Mouse (Mus musculus): ENCODE results near the gene Fcnb. TPM values are rescaled to one million over a fixed set of nuclear protein-coding genes. Genes with fewer than 3 reads are reported as not detected.

The Fcnb gene
- polyA plus RNA-seq, 1 experiment from 2014 or later = not detected

- ChIA-PET POLR2A (no interaction called here), CTCF (no interaction called here)
- ATAC-seq (no peak), DNase-seq (ENCODE audit: low read depth, low spot score) (no peak)
- no peaks in the 10 kb centered on the region for H3K27me3 ChIP-seq
- in situ Hi-C loops (cut with MboI; ENCODE audit: low pct_unique_long_range_greater_than_20kb) = no loop called here
- no peak for TF ChIP-seq CTCF (IDR thresholded peaks at IDR 0.05)
Observed at GRCm38 (mm10) chr2:28044920-28045598, 39.6 kb downstream of the Fcnb start.

DNA sequence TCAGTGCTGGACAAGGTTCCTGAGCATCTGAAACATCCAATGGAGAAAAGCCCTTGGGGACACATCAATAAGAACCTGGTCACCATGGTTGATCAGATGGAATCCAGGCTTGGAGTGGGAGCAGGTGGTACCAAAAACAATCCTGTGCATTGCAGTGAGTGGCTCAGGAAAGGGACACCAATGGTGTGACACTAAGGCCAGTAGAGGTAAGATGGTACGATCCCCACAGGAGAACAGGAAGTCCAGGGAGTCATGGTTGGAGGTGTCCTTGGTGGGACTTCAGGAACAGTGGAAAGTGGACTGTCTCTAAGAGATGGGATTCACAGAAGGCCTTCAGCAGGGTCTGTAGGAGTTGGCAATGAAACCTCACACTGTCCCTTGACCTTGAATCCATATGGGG, 44.2 kb downstream of the Fcnb start:
- in situ Hi-C loops (cut with MboI; ENCODE audit: low pct_unique_long_range_greater_than_20kb) = no loop called here
- ChIA-PET POLR2A (no interaction called here), CTCF (no interaction called here)
- no peak for TF ChIP-seq CTCF (IDR thresholded peaks at IDR 0.05)
- DNase-seq (ENCODE audit: low read depth, low spot score) (no peak), ATAC-seq (no peak)
- H3K27me3 ChIP-seq = no peaks in the 10 kb centered on the region

DNA sequence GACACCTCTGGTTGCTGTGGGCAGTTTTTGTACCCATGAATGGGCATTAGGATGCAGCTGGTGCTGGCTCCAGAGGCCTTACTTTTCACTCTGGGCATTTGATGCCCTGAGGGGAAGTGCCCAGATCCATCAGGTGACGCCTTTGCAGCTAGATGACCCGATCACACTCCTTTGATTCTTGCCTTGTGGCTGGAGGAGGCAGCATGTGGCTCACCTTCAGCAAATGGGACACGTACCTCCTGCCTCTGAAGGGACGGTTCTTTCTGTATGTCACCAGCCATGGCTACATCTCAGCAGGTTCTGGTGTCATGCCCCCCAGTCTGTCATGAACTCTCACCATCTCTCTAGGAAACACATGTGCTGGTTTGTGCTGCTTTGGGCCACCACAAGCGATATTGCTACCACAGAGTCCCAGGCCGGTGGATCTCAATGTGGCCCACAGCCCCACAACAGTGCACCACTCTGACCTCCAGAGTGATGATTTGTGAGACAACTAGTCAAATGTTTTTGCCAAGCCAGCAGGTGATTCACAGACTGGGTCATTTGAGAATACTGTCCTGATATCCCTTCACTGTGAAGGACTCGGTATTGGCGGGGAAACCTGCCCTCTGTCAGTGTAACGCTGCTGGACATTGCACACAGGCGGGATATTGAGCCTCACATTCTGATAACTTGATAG, 44.9 kb downstream of the Fcnb start:
- no peaks in the 10 kb centered on the region for H3K27me3 ChIP-seq
- no peak for TF ChIP-seq CTCF (IDR thresholded peaks at IDR 0.05)
- POLR2A ChIA-PET = no interaction called here
- DNase-seq (ENCODE audit: low read depth, low spot score) (no peak), ATAC-seq (no peak)
- in situ Hi-C loops (cut with MboI; ENCODE audit: low pct_unique_long_range_greater_than_20kb) = no loop called here
- CTCF ChIA-PET = no interaction called here

- DNase-seq (ENCODE audit: low read depth, low spot score) = no peak
Observed at GRCm38 (mm10) chr2:28038391-28039096, 46.1 kb downstream of the Fcnb start.

GRCm38 (mm10) chr2:28037505-28038390, 46.9 kb downstream of the Fcnb start:
- DNase-seq (ENCODE audit: low read depth, low spot score) (no peak), ATAC-seq (no peak)
- ChIA-PET CTCF (no interaction called here), POLR2A (no interaction called here)
- no peak for TF ChIP-seq CTCF (IDR thresholded peaks at IDR 0.05)
- H3K27me3 ChIP-seq = no peaks in the 10 kb centered on the region
- in situ Hi-C loops (cut with MboI; ENCODE audit: low pct_unique_long_range_greater_than_20kb) = no loop called here

More at GRCm38 (mm10) chr2:28038391-28039096, 46.1 kb downstream of the Fcnb start:
- POLR2A ChIA-PET = no interaction called here
- no peaks in the 10 kb centered on the region for H3K27me3 ChIP-seq
- TF ChIP-seq CTCF (IDR thresholded peaks at IDR 0.05) = no peak
- in situ Hi-C loops (cut with MboI; ENCODE audit: low pct_unique_long_range_greater_than_20kb) = no loop called here
- CTCF ChIA-PET = no interaction called here
- no peak for ATAC-seq

- in situ Hi-C loops (cut with MboI; ENCODE audit: low pct_unique_long_range_greater_than_20kb) = no loop called here
Observed at GRCm38 (mm10) chr2:28036788-28037187, 47.9 kb downstream of the Fcnb start.

DNA sequence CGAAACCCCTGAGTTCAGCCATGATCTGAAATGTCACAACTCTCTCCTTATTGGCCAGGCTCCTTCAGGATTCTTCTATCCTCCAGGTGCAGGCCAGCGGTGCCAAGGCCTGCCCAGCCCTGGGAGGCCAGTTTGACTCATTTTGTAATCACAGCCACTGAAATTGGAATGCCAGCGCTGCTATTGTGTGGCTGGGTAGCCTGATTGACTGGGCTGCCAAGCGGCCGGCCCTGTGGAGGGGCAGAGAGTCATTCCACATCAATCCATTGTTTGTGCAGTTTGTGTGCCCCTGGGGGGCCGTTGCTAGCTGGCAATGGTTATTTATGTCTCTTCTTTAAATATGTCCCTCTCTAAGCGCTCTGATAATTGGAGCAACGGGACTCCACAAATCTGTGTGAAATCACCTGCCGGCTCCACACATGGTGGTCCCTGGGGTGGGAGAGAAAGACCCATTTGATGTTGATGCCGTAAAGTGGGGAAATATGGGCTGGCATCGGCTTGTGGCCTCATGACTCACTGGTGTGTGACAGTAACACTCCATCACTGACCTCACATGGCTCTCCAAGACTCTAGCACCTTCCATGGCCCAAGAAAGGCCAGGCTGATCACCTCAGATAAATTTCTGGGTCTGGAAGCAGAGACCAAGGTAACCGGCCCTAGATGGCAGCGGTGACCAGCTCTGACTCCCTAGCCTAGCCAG, 50.5 kb downstream of the Fcnb start:
- in situ Hi-C loops (cut with MboI; ENCODE audit: low pct_unique_long_range_greater_than_20kb) = no loop called here
- no peak for TF ChIP-seq CTCF (IDR thresholded peaks at IDR 0.05)
- ATAC-seq (peak; percentile 18), DNase-seq (ENCODE audit: low read depth, low spot score) (peak; percentile 9)
- ChIA-PET CTCF (no interaction called here), POLR2A (no interaction called here)
- no peaks in the 10 kb centered on the region for H3K27me3 ChIP-seq

More at GRCm38 (mm10) chr2:28036788-28037187, 47.9 kb downstream of the Fcnb start:
- no peaks in the 10 kb centered on the region for H3K27me3 ChIP-seq
- ChIA-PET POLR2A (no interaction called here), CTCF (no interaction called here)
- no peak for ATAC-seq
- no peak for DNase-seq (ENCODE audit: low read depth, low spot score)
- TF ChIP-seq CTCF (IDR thresholded peaks at IDR 0.05) = no peak

- in situ Hi-C loops (cut with MboI; ENCODE audit: low pct_unique_long_range_greater_than_20kb) = no loop called here
- CTCF ChIA-PET = no interaction called here
- ATAC-seq = no peak
- TF ChIP-seq CTCF (IDR thresholded peaks at IDR 0.05) = no peak
- DNase-seq (ENCODE audit: low read depth, low spot score) = no peak
- POLR2A ChIA-PET = no interaction called here
- H3K27me3 ChIP-seq = no peaks in the 10 kb centered on the region
Observed at GRCm38 (mm10) chr2:28032469-28032868, 52.2 kb downstream of the Fcnb start.

- H3K27me3 ChIP-seq = no peaks in the 10 kb centered on the region
- CTCF ChIA-PET = no interaction called here
- POLR2A ChIA-PET = no interaction called here
- no peak for TF ChIP-seq CTCF (IDR thresholded peaks at IDR 0.05)
- in situ Hi-C loops (cut with MboI; ENCODE audit: low pct_unique_long_range_greater_than_20kb) = no loop called here
- ATAC-seq (no peak), DNase-seq (ENCODE audit: low read depth, low spot score) (no peak)
Observed at GRCm38 (mm10) chr2:28031860-28032259, 52.8 kb downstream of the Fcnb start.

Other genes with a start within 250 kb of the Fcnb start
- gene Col5a1, start 198.5 kb downstream of the Fcnb start, polyA plus RNA-seq (2021) = 39.0 TPM
- 141 TPM for gene Olfm1, start 108.1 kb upstream of the Fcnb start, polyA plus RNA-seq (2021)